34 mouse cellular contexts compared by ENCODE assay signal in genomic region chr7:130716989-130717388, GRCm38 (mm10). TPM values are rescaled to one million over a fixed set of nuclear protein-coding genes. Genes with fewer than 3 reads are reported as not detected.
DNase-seq lines count a peak whose midpoint lies in the region; ATAC-seq and TF ChIP-seq lines count a peak whose summit lies in the region.
"Had no signal": no experiment of that assay in that cellular context is flagged by ENCODE, and none has a peak within 500 bp of the region (broad histone marks: within the 10 kb centered on the region; RNA-seq: fewer than 3 reads in every experiment).

No protein-coding gene starts in this region.

- no peak for TF ChIP-seq CTCF in E14TG2a.4 (conservative IDR thresholded peaks at IDR 0.05; ENCODE audit: low read length)

- no peak for DNase-seq in ES-E14 (ENCODE audit: low read depth, low spot score)
- DNase-seq in liver, embryonic 13.5 days, result no peak
- DNase-seq in heart, embryonic 10.5 days (ENCODE audit: low spot score), result no peak
- DNase-seq in layer of hippocampus, postnatal 10 days (ENCODE audit: low spot score in 2 of 2), result no peak
- DNase-seq: adrenal gland, postnatal 10 days; adrenal gland, postnatal 36 days; cerebellum, adult 2 months; cerebellum, adult 9-11 months; cerebellum, postnatal 36 days; embryo, embryonic 11 days; gastrocnemius, postnatal 10 days; heart, adult 11 months; heart, postnatal 10 days; heart, postnatal 36 days had no signal

- H3K4me2 ChIP-seq in liver, embryonic 13.5 days, result no peak overlapping the region
- H3K4me2 ChIP-seq in liver, embryonic 16.5 days (ENCODE audit: low read depth, low read length), result no peak overlapping the region
- H3K4me2 ChIP-seq: embryonic facial prominence, embryonic 13.5 days; forebrain, embryonic 12.5 days; forebrain, embryonic 15.5 days; heart, embryonic 12.5 days; heart, embryonic 15.5 days; hindbrain, embryonic 13.5 days had no signal

- no peaks in the 10 kb centered on the region for H3K27me3 ChIP-seq in E14TG2a.4 (ENCODE audit: insufficient read depth, low read length)
- H3K27me3 ChIP-seq in liver, embryonic 13.5 days, result no peaks in the 10 kb centered on the region
- no peaks in the 10 kb centered on the region for H3K27me3 ChIP-seq in liver, embryonic 16.5 days (ENCODE audit: control insufficient read depth, insufficient read depth, low read depth, low read length)
- no peaks in the 10 kb centered on the region for H3K27me3 ChIP-seq in heart, embryonic 10.5 days (ENCODE audit: insufficient read depth, poor library complexity, severe bottlenecking)
- H3K27me3 ChIP-seq: embryonic facial prominence, embryonic 13.5 days; forebrain, embryonic 12.5 days; forebrain, embryonic 15.5 days; heart, embryonic 12.5 days; heart, embryonic 15.5 days; hindbrain, embryonic 13.5 days; Patski had no signal

- H3K36me3 ChIP-seq in E14TG2a.4 (ENCODE audit: insufficient read depth, low read length), result peaks cover 56% of the 10 kb centered on the region
- H3K36me3 ChIP-seq in ES-E14 (ENCODE audit: control insufficient read depth, insufficient read depth, low read length, poor library complexity, severe bottlenecking), result peaks cover 13% of the 10 kb centered on the region; the same call in 1 of the 2 replicates
- H3K36me3 ChIP-seq in liver, embryonic 13.5 days, result no peaks in the 10 kb centered on the region
- no peaks in the 10 kb centered on the region for H3K36me3 ChIP-seq in liver, embryonic 16.5 days (ENCODE audit: control insufficient read depth, insufficient read depth)
- H3K36me3 ChIP-seq in heart, embryonic 10.5 days, result peaks cover 38% of the 10 kb centered on the region
- H3K36me3 ChIP-seq: G1E had no signal

- H3K27ac ChIP-seq in ES-E14 (ENCODE audit: insufficient read depth, low read depth, low read length, poor library complexity, severe bottlenecking), result peak overlapping the region; percentile 5; the same call in 1 of the 2 replicates
- H3K27ac ChIP-seq in liver, embryonic 13.5 days, result no peak overlapping the region
- H3K27ac ChIP-seq in liver, embryonic 16.5 days (ENCODE audit: low read length), result no peak overlapping the region
- H3K27ac ChIP-seq in heart, embryonic 10.5 days, result no peak overlapping the region
- H3K27ac ChIP-seq: embryonic facial prominence, embryonic 10.5 days; embryonic facial prominence, embryonic 13.5 days; forebrain, embryonic 12.5 days; forebrain, embryonic 15.5 days; heart, embryonic 15.5 days; hindbrain, embryonic 10.5 days; hindbrain, embryonic 13.5 days had no signal

- no peak overlapping the region for H3K9ac ChIP-seq in ES-E14 (ENCODE audit: insufficient read depth, low read depth, low read length, poor library complexity, severe bottlenecking)
- no peak overlapping the region for H3K9ac ChIP-seq in liver, embryonic 13.5 days
- no peak overlapping the region for H3K9ac ChIP-seq in liver, embryonic 16.5 days (ENCODE audit: low read depth, low read length)
- H3K9ac ChIP-seq: embryonic facial prominence, embryonic 13.5 days; forebrain, embryonic 12.5 days; forebrain, embryonic 15.5 days; heart, embryonic 12.5 days; heart, embryonic 15.5 days; hindbrain, embryonic 13.5 days had no signal

- peak; percentile 72 for ATAC-seq in liver, embryonic 13.5 days (ENCODE audit: low read depth)
- ATAC-seq in liver, embryonic 16.5 days (ENCODE audit: low read depth), result peak; percentile 83
- ATAC-seq in frontal cortex, adult (ENCODE audit: low TSS enrichment), result no peak
- ATAC-seq: CD4-positive, CD25-positive, alpha-beta regulatory T cell, adult 4 months; forebrain, embryonic 15.5 days; hindbrain, embryonic 16.5 days; Patski had no signal

- H3K4me1 ChIP-seq in E14TG2a.4 (replicated peaks; ENCODE audit: low read depth, low read length) (peaks cover 99% of the 10 kb centered on the region), ES-E14 (ENCODE audit: control insufficient read depth in 2 of 2, insufficient read depth in 2 of 2, low read length in 2 of 2, poor library complexity in 1 of 2) (peaks cover 16 to 38% of the 10 kb centered on the region in 2 experiments)
- H3K4me1 ChIP-seq in liver, embryonic 13.5 days (replicated peaks), result 0 out of 2 replicates have a peak, but pooled peaks cover 6% of the 10 kb centered on the region
- H3K4me1 ChIP-seq in liver, embryonic 16.5 days (ENCODE audit: control insufficient read depth, low read depth, low read length), result no peaks in the 10 kb centered on the region; the same call in none of the 2 replicates
- peaks cover 44% of the 10 kb centered on the region for H3K4me1 ChIP-seq in heart, embryonic 10.5 days

- in situ Hi-C loops in ES-E14 (cut with MboI; ENCODE audit: low sequenced_read_pairs in 2 of 2, unreplicated experiment in 2 of 2), result no loop called here

- 73% methylated on average over 6 of the region's 6 CpGs for WGBS in liver, embryonic 13.5 days (ENCODE audit: insufficient replicate concordance)
- 59% methylated on average over 6 of the region's 6 CpGs for WGBS in liver, embryonic 16.5 days (ENCODE audit: insufficient replicate concordance)
- WGBS in heart, embryonic 10.5 days, result 92% methylated on average over 6 of the region's 6 CpGs

- H3K9me3 ChIP-seq in E14TG2a.4 (ENCODE audit: low read length), result no peaks in the 10 kb centered on the region
- H3K9me3 ChIP-seq in ES-E14 (ENCODE audit: control insufficient read depth, insufficient read depth, low read depth, low read length), result no peaks in the 10 kb centered on the region
- H3K9me3 ChIP-seq in liver, embryonic 13.5 days (replicated peaks), result no peaks in the 10 kb centered on the region
- H3K9me3 ChIP-seq in liver, embryonic 16.5 days (replicated peaks; ENCODE audit: control insufficient read depth, low read length), result no peaks in the 10 kb centered on the region
- no peaks in the 10 kb centered on the region for H3K9me3 ChIP-seq in heart, embryonic 10.5 days
- H3K9me3 ChIP-seq: embryonic facial prominence, embryonic 10.5 days; embryonic facial prominence, embryonic 13.5 days; forebrain, embryonic 12.5 days; forebrain, embryonic 15.5 days; heart, embryonic 12.5 days; heart, embryonic 15.5 days; hindbrain, embryonic 10.5 days; hindbrain, embryonic 13.5 days had no signal

- peak overlapping the region; percentile 45 for H3K4me3 ChIP-seq in E14TG2a.4 (replicated peaks; ENCODE audit: low read length)
- no peak overlapping the region for H3K4me3 ChIP-seq in ES-E14 (ENCODE audit: insufficient read depth in 1 of 2, low read depth in 1 of 2, low read length in 2 of 2, poor library complexity in 1 of 2, severe bottlenecking in 1 of 2)
- no peak overlapping the region for H3K4me3 ChIP-seq in liver, embryonic 13.5 days (replicated peaks)
- no peak overlapping the region for H3K4me3 ChIP-seq in liver, embryonic 16.5 days (ENCODE audit: low read depth, low read length)
- no peak overlapping the region for H3K4me3 ChIP-seq in heart, embryonic 10.5 days
- H3K4me3 ChIP-seq: embryonic facial prominence, embryonic 10.5 days; embryonic facial prominence, embryonic 13.5 days; erythroblast, embryonic 14.5 days; forebrain, embryonic 12.5 days; forebrain, embryonic 15.5 days; heart, embryonic 12.5 days; heart, embryonic 15.5 days; hindbrain, embryonic 10.5 days; hindbrain, embryonic 13.5 days had no signal

TF ChIP-seq in ES-E14, 5 proteins besides CTCF, POLR2A, EP300 and RAD21:
- no peak for TF ChIP-seq MAFK (IDR thresholded peaks at IDR 0.05; ENCODE audit: insufficient read depth, low read depth, low read length)
- no peak for TF ChIP-seq ZC3H11A (IDR thresholded peaks at IDR 0.05; ENCODE audit: borderline replicate concordance, low read depth, low read length)
- TF ChIP-seq HCFC1 (IDR thresholded peaks at IDR 0.05; ENCODE audit: borderline replicate concordance, insufficient read depth, low read length), result no peak
- TF ChIP-seq CHD2 (IDR thresholded peaks at IDR 0.05; ENCODE audit: low read depth, low read length), result no peak
- TF ChIP-seq ZNF384 (IDR thresholded peaks at IDR 0.05; ENCODE audit: low read depth, low read length), result no peak

RNA-seq across cellular contexts. Expression of gene Btbd16, which starts 56.9 kb away (rescaled TPM):
- total RNA-seq in ES-E14 (2012; rRNA removed), result 0.09 TPM in 1 of 2 replicates, not detected in the other
- 0.03 TPM in 1 of 2 replicates, not detected in the other for polyA plus RNA-seq in liver, embryonic 13.5 days (2015; fragmentation: Nextera tagmentation; extraction: Ambion mirVana)
- 0.04 and 0.08 TPM in 2 replicates for polyA plus RNA-seq in liver, embryonic 16.5 days (2015; fragmentation: Nextera tagmentation; extraction: Ambion mirVana)
- 0.07 and 0.40 TPM in 2 replicates for polyA plus RNA-seq in heart, embryonic 10.5 days (2016; fragmentation: Nextera tagmentation; extraction: Ambion mirVana)
- total RNA-seq in layer of hippocampus, postnatal 10 days (2021), result 1 to 10 TPM in 1 of 2 experiments, under 1 TPM in 1; 0.48 to 1.1 TPM
- total RNA-seq: adrenal gland, adult 18-20 months; adrenal gland, postnatal 36 days; gastrocnemius, adult 18-20 months; heart, adult 8-10 months; heart, postnatal 36 days had no signal
- polyA plus RNA-seq: C2C12; embryonic facial prominence, embryonic 13.5 days; erythroblast, embryonic 14.5 days; forebrain, embryonic 12.5 days; forebrain, embryonic 15.5 days; G1E; hindbrain, embryonic 10.5 days; hindbrain, embryonic 16.5 days had no signal
